Mouse (Mus musculus): Measurements from ENCODE around the gene C2. TPM values are rescaled to one million over a fixed set of nuclear protein-coding genes. Genes with fewer than 3 reads are reported as not detected.
"Not testable (repeated sequence)": the region's sequence is repeated elsewhere in the genome, so short reads cannot be mapped to it uniquely, and the experiment has no call there.

C2 gene
- total RNA-seq, 2 experiments from 2014 or later = 2.4 to 2.5 TPM

DNA sequence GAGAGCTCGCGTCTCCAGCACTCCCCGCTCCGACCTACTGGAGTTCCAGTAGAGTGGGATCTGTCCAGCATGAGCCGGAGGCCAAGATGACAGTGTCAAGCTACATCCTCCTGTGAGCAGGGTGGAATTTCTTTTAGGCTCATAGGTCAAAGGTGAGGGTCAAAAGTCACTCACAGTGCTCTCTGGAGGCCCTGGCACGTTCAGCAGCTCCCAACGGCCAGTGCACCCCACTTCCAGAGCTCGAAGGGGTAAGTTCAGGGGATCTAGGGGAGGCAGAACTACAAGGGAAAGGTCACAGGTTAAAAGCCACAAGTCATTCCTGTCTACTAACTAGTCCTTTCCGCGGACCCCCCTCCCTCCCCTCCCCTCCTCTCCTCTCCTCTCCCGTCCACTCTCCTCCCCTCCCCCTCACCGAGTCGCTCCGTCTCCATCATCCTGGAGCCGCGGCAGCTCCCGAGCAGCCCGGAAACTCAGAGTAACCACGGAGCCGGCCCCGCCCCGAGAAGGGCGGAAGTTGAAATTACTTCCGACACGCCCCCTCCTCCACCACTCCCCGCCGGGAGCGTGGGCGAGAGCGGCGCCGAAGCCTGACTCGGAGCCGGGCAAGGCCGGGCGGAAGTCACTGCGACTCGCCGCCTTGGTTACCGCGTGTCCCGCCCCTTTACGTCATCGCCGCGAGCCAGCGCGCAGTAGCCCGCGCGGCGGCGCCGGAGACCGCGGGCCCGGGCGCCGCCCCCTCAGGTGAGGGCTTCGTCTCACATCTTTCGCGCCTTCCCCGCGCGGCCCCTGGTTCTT is 48.1 kb downstream of the C2 start, which contains the start of the genes Skiv2l and Nelfe:
TSS of gene Skiv2l (minus strand) at position 489 of the 795 bp plus-strand sequence.
TSS of gene Nelfe (plus strand) at position 670 of the 795 bp plus-strand sequence.
- peak; percentile 98 for DNase-seq (ENCODE audit: low spot score in 2 of 2)
- intact Hi-C loops (cut with DNase I) = loop anchor here (1.0 to 10.0 kb wide), 4 partner anchors 13 to 915 kb away; partner anchors contain the start of genes Dxo and Lsm2

DNA sequence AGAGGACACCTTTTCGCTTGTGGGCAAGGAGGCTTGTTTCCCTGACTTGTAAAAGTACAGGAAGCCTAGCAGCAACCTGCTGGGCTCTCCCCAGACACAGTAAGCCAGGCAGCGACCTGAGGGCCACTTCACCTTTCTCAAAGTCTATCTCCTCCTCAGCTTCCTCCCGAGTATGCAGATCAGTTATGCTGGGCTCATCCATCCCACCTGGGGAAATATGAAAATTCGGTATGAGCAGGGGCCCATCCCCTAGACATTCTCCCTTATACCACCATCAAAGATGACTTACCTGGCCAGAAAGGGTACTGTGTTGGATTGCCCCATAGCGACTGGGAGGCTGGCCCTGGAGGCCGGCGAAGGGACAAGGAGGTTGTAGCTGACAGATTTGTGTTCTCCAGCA is 50.5 kb downstream of the C2 start:
- DNase-seq (ENCODE audit: low spot score in 2 of 2) = no peak
- intact Hi-C loops (cut with DNase I) = loop anchor here (10.0 kb wide), 1 partner anchor 913 kb away; no protein-coding TSS in a partner anchor

- no peak for DNase-seq (ENCODE audit: low spot score in 2 of 2)
These were observed 50.9 kb downstream of the C2 start for GRCm38 (mm10) chr17:34847192-34847591.

GRCm38 (mm10) chr17:34844884-34845283 is 53.2 kb downstream of the C2 start:
- DNase-seq (ENCODE audit: low spot score in 2 of 2) = no peak
- intact Hi-C loops (cut with DNase I) = loop anchor here (10.0 kb wide), 1 partner anchor 910 kb away; no protein-coding TSS in a partner anchor

More at GRCm38 (mm10) chr17:34847192-34847591, 50.9 kb downstream of the C2 start:
- intact Hi-C loops (cut with DNase I) = loop anchor here (10.0 kb wide), 1 partner anchor 912 kb away; no protein-coding TSS in a partner anchor

- intact Hi-C loops (cut with DNase I) = loop anchor here (10.0 kb wide), 1 partner anchor 906 kb away; no protein-coding TSS in a partner anchor
- DNase-seq (ENCODE audit: low spot score in 2 of 2) = no peak
These were observed 57.2 kb downstream of the C2 start for GRCm38 (mm10) chr17:34840736-34841307.

- no peak for DNase-seq (ENCODE audit: low spot score in 2 of 2)
- intact Hi-C loops (cut with DNase I) = loop anchor here (5.0 kb wide), 3 partner anchors 54 to 404 kb away; partner anchors contain the start of gene Ddx39b
These were observed 59.3 kb downstream of the C2 start for GRCm38 (mm10) chr17:34838785-34839184.

DNA sequence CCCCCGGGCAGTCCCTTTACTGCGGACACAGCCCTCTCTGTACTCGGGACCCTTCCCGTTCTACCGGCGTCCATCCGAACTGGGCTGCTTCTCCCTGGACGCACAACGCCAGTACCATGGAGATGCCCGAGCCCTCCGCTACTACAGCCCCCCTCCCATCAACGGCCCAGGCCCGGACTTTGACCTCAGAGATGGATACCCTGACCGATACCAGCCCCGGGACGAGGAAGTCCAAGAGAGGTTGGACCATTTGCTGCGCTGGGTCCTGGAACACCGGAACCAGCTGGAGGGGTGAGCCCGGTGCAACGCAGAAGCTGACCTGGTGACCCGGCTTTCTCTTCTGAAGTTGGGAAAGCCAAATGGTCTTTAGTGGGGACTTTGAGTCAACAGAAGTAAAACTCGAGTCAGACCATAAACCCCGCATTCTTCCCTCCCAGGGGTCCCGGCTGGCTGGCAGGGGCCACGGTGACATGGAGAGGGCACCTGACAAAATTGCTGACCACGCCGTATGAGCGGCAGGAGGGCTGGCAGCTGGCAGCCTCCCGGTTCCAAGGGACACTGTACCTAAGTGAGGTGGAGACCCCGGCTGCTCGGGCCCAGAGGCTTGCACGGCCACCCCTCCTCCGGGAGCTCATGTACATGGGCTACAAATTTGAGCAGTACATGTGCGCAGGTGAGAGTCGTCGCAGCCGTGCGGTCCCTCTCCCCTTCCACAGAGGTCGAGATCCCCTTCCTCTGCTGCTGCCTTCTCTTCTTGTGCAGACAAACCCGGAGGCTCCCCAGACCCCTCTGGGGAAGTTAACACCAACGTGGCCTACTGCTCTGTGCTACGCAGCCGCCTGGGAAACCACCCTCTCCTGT is 60.4 kb downstream of the C2 start:
- intact Hi-C loops (cut with DNase I) = loop anchor here (1.0 to 5.0 kb wide), 4 partner anchors 13 to 405 kb away; partner anchors contain the start of genes Ddx39b, Nelfe and Skiv2l
- no peak for DNase-seq (ENCODE audit: low spot score in 2 of 2)

- intact Hi-C loops (cut with DNase I) = loop anchor here (1.0 to 5.0 kb wide), 4 partner anchors 13 to 405 kb away; partner anchors contain the start of genes Ddx39b, Nelfe and Skiv2l
- peak; percentile 98 to 99 for DNase-seq (ENCODE audit: low spot score in 2 of 2)
These were observed 61.2 kb downstream of the C2 start, which contains the start of the genes Stk19 and Dxo for GRCm38 (mm10) chr17:34836856-34837221. Gene Stk19, minus strand, starts transcription at chr17:34836945. Gene Dxo, plus strand, starts transcription at chr17:34837019.

- DNase-seq (ENCODE audit: low spot score in 2 of 2) = no peak
- intact Hi-C loops (cut with DNase I) = loop anchor here (5.0 kb wide), 3 partner anchors 56 to 406 kb away; partner anchors contain the start of gene Ddx39b
These were observed 61.8 kb downstream of the C2 start for GRCm38 (mm10) chr17:34836155-34836855.

DNA sequence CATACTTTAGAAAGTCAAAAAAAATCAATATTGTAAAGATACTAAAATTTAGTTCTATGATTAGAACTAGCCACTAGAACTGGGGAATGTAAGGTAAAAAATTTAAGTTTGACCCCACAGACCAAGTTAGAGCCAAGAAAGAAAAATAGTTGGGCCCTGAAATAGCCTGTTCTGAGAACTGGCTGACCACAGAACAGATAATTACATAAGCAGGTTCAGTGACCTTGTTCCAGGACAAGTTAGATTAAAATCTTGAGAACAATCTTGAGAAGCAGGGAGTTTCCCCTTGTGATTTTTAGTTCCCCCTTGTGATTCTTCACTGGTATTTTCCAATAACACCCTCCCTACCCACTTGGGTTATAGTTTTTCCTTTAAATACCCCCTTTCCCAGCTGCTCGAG is 67.3 kb downstream of the C2 start:
- intact Hi-C loops (cut with DNase I) = not testable (repeated sequence)

DNA sequence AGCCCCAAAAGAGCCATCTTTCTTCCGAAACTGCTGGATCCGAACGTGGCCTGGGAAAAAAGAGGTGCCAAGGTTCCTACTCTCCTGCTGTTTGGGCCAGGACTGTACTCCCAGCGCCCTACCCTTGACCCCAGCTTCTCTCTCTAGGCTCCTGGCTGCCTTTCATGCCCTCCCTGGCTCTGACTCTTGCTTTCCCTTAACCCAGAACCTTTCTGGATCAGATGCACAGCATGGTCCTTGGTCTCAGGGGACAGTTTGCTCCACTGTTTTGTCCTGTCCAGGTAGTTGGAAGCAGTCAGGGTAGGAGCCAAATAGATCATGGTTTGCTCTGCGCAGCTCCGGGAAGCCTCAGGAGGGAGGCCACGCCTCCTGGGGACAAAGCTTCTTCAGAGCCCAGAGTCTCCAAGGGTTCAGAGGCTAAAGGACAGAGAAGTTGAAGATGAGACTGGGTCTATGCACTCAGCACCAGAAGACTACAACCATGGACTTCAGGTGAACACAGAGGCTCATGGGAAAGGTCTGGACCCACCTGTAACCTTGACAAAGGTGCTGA is 83.2 kb downstream of the C2 start:
- intact Hi-C loops (cut with DNase I) = no loop called here

More for the DNA sequence above, 67.3 kb downstream of the C2 start:
- DNase-seq (ENCODE audit: low spot score in 2 of 2) = not testable (repeated sequence)

DNA sequence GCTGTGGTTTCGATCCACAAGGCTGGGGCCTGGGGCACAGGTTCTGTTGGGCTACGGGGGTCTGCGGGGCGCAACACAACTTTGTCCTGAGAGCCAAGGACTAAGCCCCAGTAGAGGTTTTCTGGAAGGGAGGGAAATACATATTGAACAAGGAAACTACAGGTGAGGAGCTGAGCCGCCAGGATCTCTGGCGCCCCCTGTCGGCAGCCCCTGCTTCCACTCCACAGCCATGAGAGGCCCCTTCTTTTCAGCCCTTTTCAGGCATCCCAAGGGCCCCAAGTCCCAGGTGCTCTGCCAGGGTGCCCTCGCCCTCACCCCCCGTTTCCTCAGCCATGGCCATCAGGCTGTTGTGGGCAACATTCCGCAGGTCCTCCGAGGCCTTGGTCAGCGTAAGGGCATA is 84.3 kb downstream of the C2 start:
- DNase-seq (ENCODE audit: low spot score in 2 of 2) = not testable (repeated sequence)
- intact Hi-C loops (cut with DNase I) = loop anchor here (2.0 kb wide), 1 partner anchor 81 kb away; no protein-coding TSS in a partner anchor

More for the DNA sequence above, 83.2 kb downstream of the C2 start:
- no peak for DNase-seq (ENCODE audit: low spot score in 2 of 2)

Small RNA genes within 50 kb of the gene (microRNA-seq; reads per million reads assigned to microRNA genes)
- gene Mir6970 (1.0 reads per million), gene Mir6971 (4.6 reads per million, percentile 14 among the genes with 10 or more reads in this experiment), gene Mir6972 (not detected)

Other genes starting within 250 kb of the C2 start
- gene Tnxb, start 227.7 kb downstream of the C2 start, total RNA-seq (2021) = 1 to 10 TPM; 1.5 to 2.0 TPM
- 10 to 100 TPM in 1 of 2 experiments, 1 to 10 TPM in 1; 8.3 to 11.4 TPM for gene C4b, start 154.4 kb downstream of the C2 start, total RNA-seq (2021)
- not detected for gene Cyp21a1, start 93.7 kb downstream of the C2 start, total RNA-seq (2021)
- gene Stk19, start 61.3 kb downstream of the C2 start, total RNA-seq (2021) = 10 to 100 TPM; 50.2 to 58.6 TPM
- gene Dxo, start 61.2 kb downstream of the C2 start, total RNA-seq (2021) = 10 to 100 TPM; 39.4 to 45.4 TPM
- gene Skiv2l, start 48.1 kb downstream of the C2 start, total RNA-seq (2021) = 10 to 100 TPM; 58.5 to 72.2 TPM
- gene Nelfe, start 47.9 kb downstream of the C2 start, total RNA-seq (2021) = 10 to 100 TPM; 35.5 to 36.6 TPM
- under 1 TPM in 1 of 2 experiments, not detected in 1; 0.63 TPM for gene Cfb, start 35.7 kb downstream of the C2 start, total RNA-seq (2021)
- gene Zbtb12, start 18.8 kb downstream of the C2 start, total RNA-seq (2021) = 1 to 10 TPM; 6.5 to 8.6 TPM
- gene Gm20547, start 16.2 kb downstream of the C2 start, total RNA-seq (2021) = not detected
- gene Ehmt2, start 204 bp upstream of the C2 start, total RNA-seq (2021) = 100 to 1,000 TPM; 162 to 194 TPM
- gene Slc44a4, start 16.2 kb upstream of the C2 start, total RNA-seq (2021) = under 1 TPM; 0.23 to 0.69 TPM
- gene Neu1, start 33.0 kb upstream of the C2 start, total RNA-seq (2021) = 10 to 100 TPM; 43.8 to 47.2 TPM
- 10 to 100 TPM; 12.9 to 23.4 TPM for gene Hspa1b, start 61.0 kb upstream of the C2 start, total RNA-seq (2021)
- gene Gm20481, start 71.6 kb upstream of the C2 start, total RNA-seq (2021) = not detected
- 10 to 100 TPM; 11.9 to 13.7 TPM for gene Hspa1a, start 73.9 kb upstream of the C2 start, total RNA-seq (2021)
- under 1 TPM in 1 of 2 experiments, not detected in 1; 0.32 TPM for gene Hspa1l, start 74.4 kb upstream of the C2 start, total RNA-seq (2021)
- gene Lsm2, start 83.6 kb upstream of the C2 start, total RNA-seq (2021) = 10 to 100 TPM; 19.4 to 19.8 TPM
- 10 to 100 TPM; 38.2 to 47.2 TPM for gene Vars, start 102.7 kb upstream of the C2 start, total RNA-seq (2021)
- under 1 TPM; 0.48 to 0.57 TPM for gene Vwa7, start 118.3 kb upstream of the C2 start, total RNA-seq (2021)
- under 1 TPM in 1 of 2 experiments, not detected in 1; 0.79 TPM for gene Sapcd1, start 129.8 kb upstream of the C2 start, total RNA-seq (2021)
- under 1 TPM in 1 of 2 experiments, not detected in 1; 0.66 TPM for gene Msh5, start 148.5 kb upstream of the C2 start, total RNA-seq (2021)
- 1 to 10 TPM; 8.4 to 8.5 TPM for gene Clic1, start 151.7 kb upstream of the C2 start, total RNA-seq (2021)
- 10 to 100 TPM; 13.9 to 14.0 TPM for gene Ddah2, start 160.8 kb upstream of the C2 start, total RNA-seq (2021)
- gene Ly6g6c, start 167.1 kb upstream of the C2 start, total RNA-seq (2021) = not detected
- gene Mpig6b, start 167.9 kb upstream of the C2 start, total RNA-seq (2021) = not detected
- gene Ly6g6e, start 178.6 kb upstream of the C2 start, total RNA-seq (2021) = 1 to 10 TPM; 3.8 to 3.9 TPM
- 1 to 10 TPM in 1 of 2 experiments, under 1 TPM in 1; 0.63 to 1.5 TPM for gene Ly6g6d, start 179.8 kb upstream of the C2 start, total RNA-seq (2021)
- gene Ly6g6f, start 187.3 kb upstream of the C2 start, total RNA-seq (2021) = not detected
- gene Abhd16a, start 191.0 kb upstream of the C2 start, total RNA-seq (2021) = 100 to 1,000 TPM; 115 to 117 TPM
- not detected for gene Ly6g5c, start 210.0 kb upstream of the C2 start, total RNA-seq (2021)
- under 1 TPM in 1 of 2 experiments, not detected in 1; 0.45 TPM for gene Ly6g5b, start 217.2 kb upstream of the C2 start, total RNA-seq (2021)
- 10 to 100 TPM; 15.5 to 19.0 TPM for gene Gpank1, start 223.2 kb upstream of the C2 start, total RNA-seq (2021)
- 100 to 1,000 TPM; 174 to 177 TPM for gene Csnk2b, start 223.8 kb upstream of the C2 start, total RNA-seq (2021)
- 10 to 100 TPM; 26.7 to 31.0 TPM for gene D17H6S53E, start 228.1 kb upstream of the C2 start, total RNA-seq (2021)
- gene Apom, start 233.8 kb upstream of the C2 start, total RNA-seq (2021) = not detected
- gene Bag6, start 236.9 kb upstream of the C2 start, total RNA-seq (2021) = 100 to 1,000 TPM; 302 to 324 TPM